Mouse (Mus musculus) brain, embryonic 14.5 days (tissue): ENCODE measurements around the gene Prlh.

Experiments
- CTCF ChIP-seq: fragments of 200-500 bp; IDR thresholded peaks from 2 replicates; pipeline ENCODE4 v1.5.1; 2012; ENCODE audit warnings: inconsistent platforms, mild to moderate bottlenecking, moderate library complexity, borderline replicate concordance; ENCODE audit not compliant: insufficient read depth, insufficient read length; ENCODE audit errors: extremely low read depth
- POLR2A ChIP-seq: fragments of 200-500 bp; IDR thresholded peaks from 2 replicates; pipeline ENCODE4 v1.6.1; 2012; ENCODE audit warnings: mild to moderate bottlenecking, inconsistent platforms, borderline replicate concordance; ENCODE audit not compliant: poor library complexity, insufficient read depth, insufficient read length, severe bottlenecking; ENCODE audit errors: extremely low read depth

GRCm38 (mm10) chr1:90962526-90962925, 9.6 kb downstream of the Prlh start:
- TF ChIP-seq POLR2A, result no peak
- no peak for TF ChIP-seq CTCF
